Mouse (Mus musculus): Measurements from ENCODE around the gene Lrrc66. TPM values are rescaled to one million over a fixed set of nuclear protein-coding genes. Genes with fewer than 3 reads are reported as not detected.
"Not testable (repeated sequence)": the region's sequence is repeated elsewhere in the genome, so short reads cannot be mapped to it uniquely, and the experiment has no call there.

The Lrrc66 gene
- total RNA-seq, 2 experiments from 2014 or later = 0.12 TPM; not detected in 1

GRCm38 (mm10) chr5:73615211-73615610 is 17.1 kb downstream of the Lrrc66 start:
- DNase-seq = no peak
- intact Hi-C loops (cut with DNase I) = no loop called here

GRCm38 (mm10) chr5:73613296-73613695 is 19.0 kb downstream of the Lrrc66 start:
- intact Hi-C loops (cut with DNase I) = no loop called here
- no peak for DNase-seq

GRCm38 (mm10) chr5:73611071-73611470 is 21.3 kb downstream of the Lrrc66 start:
- no peak for DNase-seq
- intact Hi-C loops (cut with DNase I) = no loop called here

GRCm38 (mm10) chr5:73604964-73605363 is 27.4 kb downstream of the Lrrc66 start:
- intact Hi-C loops (cut with DNase I) = no loop called here
- no peak for DNase-seq

GRCm38 (mm10) chr5:73604542-73604941 is 27.8 kb downstream of the Lrrc66 start:
- DNase-seq = no peak
- intact Hi-C loops (cut with DNase I) = no loop called here

GRCm38 (mm10) chr5:73602865-73603264 is 29.5 kb downstream of the Lrrc66 start:
- intact Hi-C loops (cut with DNase I) = no loop called here
- DNase-seq = no peak

GRCm38 (mm10) chr5:73601361-73601763 is 31.0 kb downstream of the Lrrc66 start:
- intact Hi-C loops (cut with DNase I) = no loop called here
- peak; percentile 46 for DNase-seq

GRCm38 (mm10) chr5:73599991-73600390 is 32.3 kb downstream of the Lrrc66 start:
- intact Hi-C loops (cut with DNase I) = no loop called here
- no peak for DNase-seq

GRCm38 (mm10) chr5:73598943-73599695 is 33.2 kb downstream of the Lrrc66 start:
- intact Hi-C loops (cut with DNase I) = no loop called here
- DNase-seq = peak; percentile 10

GRCm38 (mm10) chr5:73587119-73587518 is 45.2 kb downstream of the Lrrc66 start:
- no peak for DNase-seq
- intact Hi-C loops (cut with DNase I) = no loop called here

GRCm38 (mm10) chr5:73586597-73586996 is 45.7 kb downstream of the Lrrc66 start:
- DNase-seq = no peak
- intact Hi-C loops (cut with DNase I) = no loop called here

GRCm38 (mm10) chr5:73585212-73586115 is 46.9 kb downstream of the Lrrc66 start:
- DNase-seq = peak; percentile 28
- intact Hi-C loops (cut with DNase I) = no loop called here

- DNase-seq; intact Hi-C loops (cut with DNase I): not testable (repeated sequence)
Observed at GRCm38 (mm10) chr5:73584011-73584410, 48.3 kb downstream of the Lrrc66 start.

GRCm38 (mm10) chr5:73578131-73578530 is 54.2 kb downstream of the Lrrc66 start:
- no peak for DNase-seq
- intact Hi-C loops (cut with DNase I) = no loop called here

- intact Hi-C loops (cut with DNase I) = no loop called here
- DNase-seq = no peak
Observed at GRCm38 (mm10) chr5:73576708-73577107, 55.6 kb downstream of the Lrrc66 start.

- intact Hi-C loops (cut with DNase I) = no loop called here
Observed at GRCm38 (mm10) chr5:73574616-73575015, 57.7 kb downstream of the Lrrc66 start.

GRCm38 (mm10) chr5:73573789-73574188 is 58.5 kb downstream of the Lrrc66 start:
- DNase-seq = no peak
- intact Hi-C loops (cut with DNase I) = no loop called here

More at GRCm38 (mm10) chr5:73574616-73575015, 57.7 kb downstream of the Lrrc66 start:
- no peak for DNase-seq

- intact Hi-C loops (cut with DNase I) = no loop called here
- DNase-seq = peak; percentile 17
Observed at GRCm38 (mm10) chr5:73572846-73573245, 59.5 kb downstream of the Lrrc66 start.

- no peak for DNase-seq
- intact Hi-C loops (cut with DNase I) = no loop called here
Observed at GRCm38 (mm10) chr5:73571395-73572156, 60.8 kb downstream of the Lrrc66 start.

GRCm38 (mm10) chr5:73569181-73569580 is 63.1 kb downstream of the Lrrc66 start:
- no peak for DNase-seq
- intact Hi-C loops (cut with DNase I) = no loop called here

GRCm38 (mm10) chr5:73566892-73567291 is 65.4 kb downstream of the Lrrc66 start:
- no peak for DNase-seq
- intact Hi-C loops (cut with DNase I) = no loop called here

All from left cerebral cortex, postnatal 4 days (tissue).